Mouse (Mus musculus) spleen, postnatal 36 days (tissue): ENCODE measurements around the gene Plekhg4.

ENCODE experiments used
- DNase-seq, 2 experiments: peaks; one replicate each; pipeline ENCODE4 v3.0.0; 2022; ENCODE audit warnings: low spot score in 2 of 2, mixed read lengths in 1 of 2

Gene Plekhg4

DNA sequence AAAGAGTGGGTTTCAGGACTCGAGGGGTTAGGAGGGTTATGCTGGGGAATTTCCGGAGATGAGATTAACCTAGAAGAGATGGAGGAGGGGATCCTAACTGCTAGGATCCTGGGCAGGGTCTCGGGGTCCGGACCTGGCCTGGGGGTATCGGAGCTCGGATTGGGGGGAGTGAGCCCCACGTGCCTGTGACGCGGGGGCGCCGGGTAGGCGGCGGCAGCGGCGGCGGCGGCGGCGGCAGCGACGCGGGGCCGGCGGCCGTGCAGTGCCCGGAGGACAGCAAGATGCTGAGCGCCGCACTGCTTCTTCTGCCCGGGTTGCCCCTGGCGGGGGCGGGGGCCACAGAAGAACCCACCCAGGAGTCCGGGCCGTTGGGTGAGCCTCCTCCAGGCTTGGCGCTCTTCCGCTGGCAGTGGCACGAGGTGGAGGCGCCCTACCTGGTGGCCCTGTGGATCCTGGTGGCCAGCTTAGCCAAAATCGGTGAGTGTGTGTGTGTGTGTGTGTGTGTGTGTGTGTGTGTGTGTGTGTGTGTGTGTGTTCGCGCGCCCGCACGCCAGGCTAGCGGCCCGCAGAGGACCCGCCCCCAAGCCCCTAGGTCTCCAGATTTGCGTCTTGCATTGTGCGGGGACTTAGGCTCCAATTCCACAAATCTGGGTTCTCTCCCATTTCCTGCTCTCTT lies 23.8 kb upstream of the Plekhg4 start:
- no peak for DNase-seq

DNA sequence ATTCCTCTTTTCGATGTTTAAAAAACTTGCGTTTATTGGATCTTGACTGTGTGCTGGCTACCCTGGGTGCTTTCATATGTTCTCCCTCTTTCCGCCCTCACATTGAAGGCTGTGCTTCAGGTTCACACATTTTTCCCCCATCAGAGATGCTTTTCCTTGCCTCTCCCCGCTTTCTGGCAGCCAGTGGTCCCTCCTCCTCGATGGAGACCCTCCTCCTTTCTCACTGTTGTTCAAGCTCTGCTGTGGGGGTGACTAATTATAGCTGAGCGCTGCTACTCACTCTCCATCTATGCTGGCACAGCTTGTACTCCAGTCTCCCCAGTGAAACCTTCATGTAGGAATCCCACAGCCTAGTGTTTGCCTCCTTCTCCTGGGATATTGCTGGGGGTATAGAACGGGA lies 22.9 kb upstream of the Plekhg4 start:
- DNase-seq, result no peak

DNA sequence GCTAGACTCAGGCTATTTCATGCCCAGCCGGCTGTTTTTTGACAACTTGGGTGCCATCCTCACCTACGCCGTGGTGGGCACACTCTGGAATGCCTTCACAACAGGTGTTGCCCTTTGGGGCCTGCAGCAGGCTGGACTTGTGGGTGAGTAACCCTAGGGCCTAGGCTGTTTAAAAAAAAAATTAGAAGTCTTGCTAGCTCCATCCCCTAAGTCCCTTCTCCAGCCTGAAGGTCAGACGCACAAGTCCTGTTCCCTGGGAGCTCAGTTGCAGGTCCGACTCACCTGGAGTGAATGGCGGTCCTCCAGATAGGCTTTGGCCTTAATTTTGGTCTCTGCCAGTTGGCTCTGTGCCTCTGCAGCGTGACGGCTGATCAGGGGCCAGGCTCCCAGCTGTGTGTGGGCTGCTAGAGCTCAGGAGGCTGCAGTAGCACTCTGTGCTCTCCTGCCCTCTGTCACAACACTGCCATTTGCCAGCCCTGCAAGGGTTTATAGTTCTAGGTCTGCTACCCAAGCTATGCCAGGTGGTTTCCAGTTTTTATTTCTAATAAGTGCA lies 19.4 kb upstream of the Plekhg4 start:
- no peak for DNase-seq

DNA sequence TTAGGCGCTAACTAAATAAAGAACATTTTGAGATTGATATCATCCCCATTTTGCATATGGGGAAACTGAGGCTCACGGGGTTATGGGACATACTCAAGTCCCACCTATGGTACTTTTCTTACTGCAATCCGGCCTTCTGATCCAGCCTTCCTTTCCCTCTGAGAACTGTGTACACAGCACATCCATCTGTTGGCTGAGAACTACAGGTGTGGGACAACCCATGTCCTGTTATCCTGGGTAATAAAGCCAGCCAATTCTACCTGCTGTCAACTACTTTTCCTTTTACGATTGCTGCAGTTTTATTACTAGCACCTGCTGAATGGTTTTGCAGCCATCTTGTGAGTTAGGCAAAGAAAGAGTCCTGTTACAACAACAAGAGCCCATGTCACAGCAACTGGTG lies 18.5 kb upstream of the Plekhg4 start:
- DNase-seq, result no peak

DNA sequence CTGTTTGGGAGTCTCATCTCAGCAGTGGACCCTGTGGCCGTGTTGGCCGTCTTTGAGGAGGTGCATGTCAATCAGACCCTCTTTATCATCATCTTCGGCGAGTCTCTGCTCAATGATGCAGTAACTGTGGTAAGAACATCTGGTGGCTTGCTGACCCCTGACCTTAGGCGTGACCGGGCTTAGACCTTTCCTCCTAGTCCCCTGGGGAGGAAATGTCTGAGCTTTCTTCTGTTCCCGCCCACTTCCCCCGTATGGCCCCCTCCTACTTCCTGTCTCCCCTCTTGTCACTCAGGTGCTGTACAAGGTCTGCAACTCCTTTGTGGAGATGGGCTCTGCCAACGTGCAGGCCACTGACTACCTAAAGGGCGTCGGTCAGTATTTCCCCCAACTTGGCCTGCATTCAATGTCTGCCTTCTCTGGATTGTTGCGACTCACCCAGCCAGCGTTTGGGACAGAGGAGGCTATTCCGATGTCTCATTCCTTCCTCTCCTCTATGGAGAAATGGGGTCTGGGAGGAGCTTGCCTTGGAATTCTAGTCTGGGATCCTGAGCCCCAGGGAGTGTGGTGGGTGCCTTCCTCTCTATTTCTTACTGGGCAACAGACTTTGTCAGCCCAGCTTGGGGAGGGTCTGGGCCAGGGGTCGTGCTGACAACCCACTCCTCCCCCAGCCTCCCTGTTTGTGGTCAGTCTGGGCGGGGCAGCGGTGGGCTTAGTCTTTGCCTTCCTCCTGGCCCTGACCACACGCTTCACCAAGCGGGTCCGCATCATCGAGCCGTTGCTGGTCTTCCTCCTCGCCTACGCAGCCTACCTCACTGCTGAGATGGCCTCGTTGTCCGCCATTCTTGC lies 17.7 kb upstream of the Plekhg4 start:
- DNase-seq, result peak; percentile 61 to 68

DNA sequence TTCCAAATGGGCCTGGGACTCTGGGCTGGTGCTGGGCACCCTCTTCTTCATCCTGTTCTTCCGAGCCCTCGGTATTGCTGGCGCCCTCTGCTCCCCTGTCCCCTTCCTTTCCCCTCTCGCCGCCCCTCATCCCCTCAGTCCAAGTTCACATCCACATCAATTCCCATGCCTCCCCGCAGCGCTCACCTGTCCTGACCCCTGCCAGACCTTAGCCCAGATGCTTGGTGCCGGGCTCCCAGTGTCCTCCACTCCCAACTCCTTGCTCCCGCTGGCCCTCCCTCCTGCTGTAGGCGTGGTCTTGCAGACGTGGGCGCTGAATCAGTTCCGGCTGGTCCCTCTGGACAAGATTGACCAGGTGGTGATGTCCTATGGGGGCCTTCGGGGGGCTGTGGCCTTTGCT lies 16.4 kb upstream of the Plekhg4 start:
- no peak for DNase-seq

DNA sequence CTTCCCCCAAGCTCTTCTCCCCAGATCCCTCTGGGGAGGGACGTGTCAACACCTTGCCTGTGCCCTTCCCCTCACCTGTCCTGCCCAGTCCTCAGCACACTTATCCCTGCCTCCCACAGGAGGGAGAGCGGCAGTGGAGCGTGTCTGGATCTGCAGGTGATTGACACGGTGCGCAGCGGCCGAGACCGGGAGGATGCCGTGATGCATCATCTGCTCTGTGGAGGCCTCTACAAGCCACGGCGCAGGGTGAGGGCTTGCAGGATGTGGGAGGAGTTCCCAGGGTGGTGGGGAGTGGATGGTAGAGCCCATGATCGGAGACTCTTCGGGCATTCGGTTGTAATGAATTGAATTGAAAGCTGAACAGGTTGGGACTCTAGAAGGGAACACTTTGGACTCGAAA lies 13.9 kb upstream of the Plekhg4 start:
- DNase-seq, result no peak

DNA sequence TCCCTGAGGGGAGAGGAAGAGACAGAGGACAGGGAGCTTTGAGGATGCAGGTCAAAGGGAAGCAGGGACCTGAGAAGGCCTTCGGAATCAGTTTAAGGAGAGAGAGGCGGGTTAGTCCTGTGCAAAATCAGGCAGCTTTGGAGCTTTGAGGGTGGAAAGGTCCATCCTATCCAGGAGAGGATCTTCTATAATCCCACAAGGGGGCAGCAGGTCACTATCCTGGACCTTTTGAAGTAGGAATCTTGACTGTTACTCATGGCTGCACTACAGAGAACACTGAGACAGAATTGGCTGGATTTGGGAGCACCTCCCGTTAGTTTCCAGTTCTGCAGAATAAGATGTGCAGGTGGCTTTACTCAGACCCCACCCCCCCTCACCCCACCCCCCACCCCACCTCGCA lies 13.4 kb upstream of the Plekhg4 start:
- no peak for DNase-seq

DNA sequence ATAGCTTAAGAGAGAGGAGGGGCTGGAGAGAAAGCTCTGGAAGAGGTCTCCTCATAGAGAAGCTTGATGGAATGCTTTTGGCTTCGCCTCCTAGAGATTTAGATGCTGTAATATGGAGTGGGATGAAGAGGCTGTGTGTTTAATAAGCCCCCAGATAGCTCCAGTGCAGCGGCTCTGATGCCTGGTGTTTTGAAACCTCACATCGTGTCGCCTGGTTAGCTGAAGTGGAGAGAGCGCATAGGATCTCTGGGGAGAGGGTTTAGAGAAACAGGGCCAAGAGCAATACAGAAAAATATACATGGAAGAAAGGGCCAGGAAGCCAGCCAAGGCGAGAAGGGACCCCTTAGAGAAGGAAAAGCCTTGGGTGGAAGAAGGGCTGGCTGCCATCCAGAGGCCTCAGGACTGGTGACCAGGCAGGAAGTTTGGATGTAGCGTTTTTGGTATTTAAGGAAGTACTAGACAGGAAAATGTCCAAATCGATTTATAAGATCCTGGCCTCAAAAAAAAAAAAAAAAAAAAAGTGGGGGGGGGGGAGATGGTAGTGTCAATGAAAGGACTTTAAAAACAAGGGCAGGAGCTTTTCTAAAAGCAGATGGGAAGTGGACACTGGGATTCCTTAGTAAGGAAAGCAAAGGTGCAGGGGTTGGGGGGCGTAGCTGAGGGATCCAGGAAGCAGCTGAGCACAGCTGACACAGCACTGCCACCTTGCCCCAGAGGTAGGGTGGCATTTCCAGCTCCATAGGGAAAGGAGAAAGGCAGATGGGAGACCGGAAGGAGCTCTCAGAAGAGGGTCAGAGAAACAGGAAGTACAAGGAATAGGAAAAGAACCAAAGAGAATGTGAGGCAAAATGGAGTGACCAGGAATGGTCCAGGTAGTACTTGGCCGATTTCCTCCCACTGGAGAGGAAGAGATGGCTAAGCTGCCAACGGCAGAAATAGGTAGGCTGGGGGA lies 11.0 kb upstream of the Plekhg4 start:
- DNase-seq, result no peak

DNA sequence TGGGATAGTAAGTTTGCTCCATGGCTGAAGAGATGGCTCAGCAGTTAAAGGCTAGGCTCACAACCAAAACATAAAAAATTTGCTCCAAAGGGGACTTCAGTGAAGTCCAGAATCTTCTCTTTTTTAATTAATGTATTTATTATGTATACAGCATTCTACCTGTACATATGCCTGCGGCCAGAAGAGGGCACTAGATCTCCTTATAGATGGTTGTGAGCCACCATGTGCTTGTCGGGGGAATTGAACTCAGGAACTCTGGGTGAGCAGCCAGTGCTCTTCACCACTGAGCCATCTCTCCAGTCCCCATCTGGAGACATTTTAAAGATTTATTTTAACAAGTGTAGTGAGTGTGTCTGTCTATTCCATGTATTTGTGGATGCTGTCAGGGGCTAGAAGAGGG lies 6.0 kb upstream of the Plekhg4 start:
- no peak for DNase-seq

DNA sequence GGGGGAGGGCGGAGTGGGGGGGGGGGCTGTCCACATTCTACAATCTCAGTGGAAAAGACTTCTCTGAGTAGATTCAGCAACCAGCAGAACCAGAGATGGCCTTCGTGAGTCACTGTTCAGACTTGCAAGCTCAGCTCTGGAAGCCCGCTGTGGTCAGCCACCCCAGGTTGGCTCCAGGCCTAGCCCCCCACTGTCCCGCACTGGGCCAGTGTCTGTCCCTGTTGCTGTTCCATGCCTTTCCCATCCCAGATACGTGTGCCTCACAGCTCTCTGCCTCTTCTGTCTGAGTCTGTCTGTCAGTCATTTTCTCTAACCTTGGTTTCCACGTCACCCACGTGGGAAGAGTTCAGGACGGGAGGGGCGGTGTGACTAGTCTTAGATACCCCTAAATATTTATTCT lies 601 bp upstream of the Plekhg4 start:
- DNase-seq, result no peak

DNA sequence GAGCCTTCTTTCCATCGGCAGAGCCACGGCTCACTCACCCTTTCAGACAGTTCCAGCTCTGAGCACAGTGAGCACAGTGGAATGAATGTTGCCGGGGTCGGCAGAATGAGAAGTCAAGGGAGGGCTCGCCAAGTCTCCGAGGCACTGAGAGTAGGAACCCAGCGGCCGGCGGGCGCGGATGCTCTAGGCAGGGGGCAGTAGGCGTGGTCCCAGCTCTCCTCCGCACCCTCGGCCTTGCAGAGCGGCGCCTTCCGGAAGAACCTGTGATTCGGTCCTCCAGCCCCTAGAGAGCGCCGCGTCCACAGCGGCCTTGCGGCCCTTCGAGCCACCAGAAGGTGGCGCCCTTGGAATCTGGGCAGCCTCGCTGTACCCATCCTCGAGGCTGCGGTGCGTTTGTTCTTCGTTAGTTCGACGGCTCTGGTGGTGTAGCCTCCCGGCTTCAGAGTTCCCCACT lies 1.5 kb downstream of the Plekhg4 start:
- no peak for DNase-seq

DNA sequence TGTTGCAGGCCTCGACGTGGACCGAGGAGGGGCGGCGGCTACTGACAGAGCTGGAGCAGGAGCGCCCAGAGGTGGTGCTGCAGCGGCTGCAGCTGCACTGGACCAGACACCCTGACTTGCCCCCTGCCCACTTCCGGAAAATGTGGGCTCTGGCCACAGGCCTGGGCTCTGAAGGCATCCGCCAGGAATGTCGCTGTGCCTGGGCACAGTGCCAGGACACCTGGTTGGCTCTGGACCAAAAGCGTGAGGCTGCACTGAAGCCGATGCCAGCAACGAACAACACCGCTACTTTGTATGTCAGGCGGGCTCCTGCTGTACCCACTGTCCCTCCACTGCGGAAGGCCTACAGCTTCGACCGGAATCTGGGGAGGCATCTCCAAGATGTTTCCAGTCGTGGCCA lies 5.6 kb downstream of the Plekhg4 start:
- no peak for DNase-seq

DNA sequence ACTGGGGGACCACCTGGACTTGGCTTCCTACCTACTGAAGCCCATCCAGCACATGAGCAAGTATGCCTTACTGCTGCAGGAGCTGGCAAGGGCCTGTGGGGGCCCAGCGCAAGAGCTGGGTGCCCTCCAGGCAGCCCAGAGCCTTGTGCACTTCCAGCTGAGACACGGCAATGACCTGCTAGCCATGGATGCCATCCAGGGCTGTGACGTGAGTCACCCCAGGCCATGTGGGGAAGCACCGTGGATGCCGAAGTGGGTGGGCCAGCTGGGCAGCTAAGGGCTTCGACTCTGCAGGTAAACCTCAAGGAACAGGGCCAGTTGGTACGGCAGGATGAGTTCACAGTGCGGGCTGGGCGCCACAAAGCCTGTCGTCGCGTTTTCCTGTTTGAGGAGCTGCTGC lies 7.2 kb downstream of the Plekhg4 start:
- no peak for DNase-seq

DNA sequence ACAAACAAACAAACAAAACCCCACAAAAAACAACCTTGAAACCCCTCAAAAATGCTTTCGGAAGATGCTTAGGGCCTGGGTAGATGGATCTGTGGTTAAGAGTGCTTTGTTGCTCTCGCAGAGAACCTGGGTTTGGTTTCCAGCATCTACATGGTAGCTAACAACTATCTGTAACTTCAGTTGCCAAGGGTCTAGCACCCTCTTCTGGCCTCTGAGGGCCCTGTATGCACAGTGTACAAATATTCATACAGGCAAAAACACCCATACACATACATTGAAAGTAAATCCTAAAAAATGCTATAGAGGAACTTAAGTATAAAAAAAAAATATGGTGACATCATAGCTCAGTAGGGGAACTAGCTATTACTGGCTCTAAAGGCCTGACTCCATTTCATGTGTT lies 11.0 kb downstream of the Plekhg4 start:
- no peak for DNase-seq

DNA sequence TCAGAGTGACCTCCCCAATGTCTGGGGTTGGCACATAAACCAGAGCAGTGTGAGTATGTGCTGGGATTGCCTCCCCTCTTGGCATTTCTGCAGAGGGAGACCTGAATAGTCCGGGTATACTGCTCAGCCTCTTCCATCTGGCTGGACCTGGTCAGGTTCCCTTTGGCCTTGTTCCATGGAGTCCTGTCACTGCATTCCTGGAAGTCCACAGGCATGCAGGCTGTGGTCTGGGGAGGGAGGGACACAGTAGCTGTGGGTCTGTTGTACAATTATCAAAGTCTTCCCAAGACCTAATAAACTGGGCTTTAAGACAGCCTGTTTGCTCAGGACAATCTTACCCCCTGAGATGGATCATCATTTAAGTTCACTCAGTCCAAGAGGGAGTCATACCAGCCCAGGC lies 14.1 kb downstream of the Plekhg4 start:
- no peak for DNase-seq

DNA sequence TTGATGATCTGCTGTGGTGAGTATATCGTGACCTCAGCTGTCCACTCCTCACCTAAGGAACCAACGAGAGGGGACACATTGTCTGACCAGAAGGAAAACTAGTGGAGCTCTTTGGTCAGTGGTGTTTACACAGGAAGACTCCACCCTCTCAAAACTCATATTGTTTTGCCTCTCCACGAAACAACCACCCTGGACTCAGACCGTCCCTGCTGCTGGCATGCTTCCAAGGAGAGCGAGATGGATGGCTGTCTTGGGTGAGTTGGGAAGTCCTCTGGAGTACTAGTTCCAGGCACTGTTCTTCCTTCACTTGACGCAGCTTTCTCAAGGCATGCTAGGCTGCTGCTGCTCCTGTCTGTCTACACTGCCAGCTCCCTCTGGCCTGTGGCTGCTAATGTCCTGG lies 16.0 kb downstream of the Plekhg4 start:
- DNase-seq, result no peak

DNA sequence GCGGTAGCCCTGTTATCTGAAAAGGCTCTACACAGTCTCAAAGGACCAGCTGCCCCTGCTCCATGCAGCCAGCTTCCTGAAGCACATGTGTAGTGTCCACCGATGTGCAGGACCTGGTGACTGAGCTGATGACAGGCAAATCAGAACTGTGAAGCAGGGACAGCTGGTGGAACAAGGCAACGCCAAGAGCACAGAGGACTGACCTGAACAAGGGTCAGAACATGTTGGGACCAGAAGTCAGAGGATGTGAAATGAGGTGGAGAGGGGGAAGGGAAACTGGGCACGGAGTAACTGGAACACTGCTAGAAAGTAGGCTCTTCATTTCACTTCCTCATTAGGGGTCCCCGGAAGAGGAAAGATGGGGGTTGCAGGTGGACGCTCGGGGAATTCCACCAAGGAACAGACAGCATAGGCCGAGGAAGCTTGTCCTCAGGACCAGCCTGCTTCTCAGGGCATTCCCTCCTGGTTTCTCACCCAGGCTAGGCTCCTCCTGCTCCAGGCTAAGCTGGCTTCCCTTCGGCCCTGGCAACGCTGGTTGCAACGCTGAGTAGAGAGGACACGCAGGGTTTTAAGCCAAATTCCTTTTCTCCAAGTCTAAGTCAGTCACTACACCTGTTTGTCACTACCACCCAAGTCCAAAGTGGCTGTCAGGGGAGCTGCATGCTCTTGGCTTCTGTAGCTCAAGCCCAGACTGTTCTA lies 20.2 kb downstream of the Plekhg4 start:
- no peak for DNase-seq

DNA sequence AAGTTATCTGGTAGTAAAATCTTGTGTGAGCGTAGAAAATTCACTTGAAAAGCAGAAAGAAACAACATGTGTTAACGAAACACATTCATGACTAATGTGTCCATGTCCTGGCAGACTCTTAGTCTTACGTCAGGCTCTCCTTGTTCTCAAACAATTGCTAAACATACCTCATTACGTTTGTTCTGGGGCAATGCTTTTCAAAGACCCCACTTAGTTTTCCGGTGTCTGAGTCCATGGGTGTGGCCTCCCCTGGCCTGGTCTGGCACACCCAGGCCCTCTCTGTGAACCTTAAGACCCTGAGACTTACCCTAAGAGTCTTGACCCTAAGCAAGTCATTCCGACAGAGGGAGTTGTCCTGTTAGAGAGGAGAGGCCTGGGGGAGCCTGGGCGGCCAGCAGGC lies 20.8 kb downstream of the Plekhg4 start:
- no peak for DNase-seq

DNA sequence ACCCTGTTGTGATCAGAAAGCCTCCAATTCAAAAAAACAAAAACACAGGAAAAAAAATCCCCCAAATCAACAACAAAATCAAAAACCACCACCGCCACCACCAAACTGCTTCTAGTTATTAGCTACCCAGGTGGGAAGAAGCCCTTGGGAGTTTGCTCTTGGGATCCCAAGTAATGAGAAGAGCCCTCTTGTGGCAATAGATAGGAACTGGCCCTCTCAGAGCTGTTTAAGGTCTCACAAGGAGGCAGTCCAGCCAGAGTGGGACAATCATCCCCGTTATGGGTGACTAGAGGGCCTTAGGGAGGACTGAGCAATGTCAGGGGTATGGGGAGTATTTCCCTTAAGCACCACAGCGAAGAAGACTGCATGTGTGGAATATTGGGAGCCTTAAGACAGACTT lies 24.7 kb downstream of the Plekhg4 start:
- peak; percentile 27 to 35 for DNase-seq

DNA sequence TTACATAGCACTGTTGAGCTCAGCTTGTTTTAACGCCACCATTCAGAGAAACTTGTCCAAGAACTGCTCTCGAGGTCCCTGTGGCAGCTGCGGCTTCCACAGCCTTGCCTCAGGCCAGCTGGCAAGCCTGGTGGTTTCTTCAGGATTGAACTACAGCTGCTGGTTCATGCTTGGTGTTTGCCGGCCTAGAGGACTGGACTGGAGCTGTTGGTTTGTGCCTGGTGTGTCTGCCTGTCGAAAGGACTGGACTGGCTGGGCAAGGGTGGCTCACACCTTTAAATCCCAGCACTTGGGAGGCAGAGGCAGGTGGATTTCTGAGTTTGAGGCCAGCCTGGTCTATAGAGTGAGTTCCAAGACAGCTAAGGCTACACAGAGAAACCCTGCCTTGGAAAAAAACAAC lies 26.9 kb downstream of the Plekhg4 start:
- no peak for DNase-seq
